Comparison of ENCODE assay signal across 30 mouse cellular contexts in genomic region chr2:152439833-152440232, GRCm38 (mm10). TPM values are rescaled to one million over a fixed set of nuclear protein-coding genes. Genes with fewer than 3 reads are reported as not detected.
"Had no signal": no experiment of that assay in that cellular context is flagged by ENCODE, and none has a peak within 500 bp of the region (broad histone marks: within the 10 kb centered on the region; RNA-seq: fewer than 3 reads in every experiment).

No protein-coding gene starts in this region.

- ATAC-seq: forebrain, embryonic 13.5 days; forebrain, embryonic 14.5 days; forebrain, embryonic 15.5 days; forebrain, embryonic 16.5 days; forebrain, postnatal 0 days had no signal

- H3K9ac ChIP-seq: embryonic facial prominence, embryonic 12.5 days; embryonic facial prominence, embryonic 13.5 days; embryonic facial prominence, embryonic 15.5 days; forebrain, embryonic 12.5 days; forebrain, embryonic 13.5 days; forebrain, embryonic 15.5 days; forebrain, postnatal 0 days had no signal

- H3K36me3 ChIP-seq: embryonic facial prominence, embryonic 10.5 days; embryonic facial prominence, embryonic 12.5 days; embryonic facial prominence, embryonic 13.5 days; embryonic facial prominence, embryonic 15.5 days; forebrain, embryonic 10.5 days; forebrain, embryonic 12.5 days; forebrain, embryonic 15.5 days had no signal

- H3K27me3 ChIP-seq: embryonic facial prominence, embryonic 12.5 days; embryonic facial prominence, embryonic 13.5 days; embryonic facial prominence, embryonic 15.5 days; forebrain, embryonic 12.5 days; forebrain, embryonic 13.5 days; forebrain, embryonic 15.5 days had no signal

- H3K4me3 ChIP-seq: embryonic facial prominence, embryonic 10.5 days; embryonic facial prominence, embryonic 12.5 days; embryonic facial prominence, embryonic 13.5 days; embryonic facial prominence, embryonic 15.5 days; erythroblast, embryonic 14.5 days; forebrain, embryonic 10.5 days; forebrain, embryonic 12.5 days; forebrain, embryonic 13.5 days; forebrain, embryonic 15.5 days; gastrocnemius, adult 2 months; heart, adult 2 months had no signal

- DNase-seq: cerebellum, adult 18-20 months; cerebellum, adult 2 months; cerebellum, adult 8-10 months; cerebellum, adult 9-10 months; cerebellum, adult 9-11 months; embryo, embryonic 11 days; forebrain, postnatal 0 days; gastrocnemius, adult 2 months; gastrocnemius, postnatal 10 days; gastrocnemius, postnatal 14 days; gastrocnemius, postnatal 25 days; gastrocnemius, postnatal 36 days; heart, adult 18-20 months; heart, adult 2 months had no signal

- H3K9me3 ChIP-seq: embryonic facial prominence, embryonic 10.5 days; embryonic facial prominence, embryonic 12.5 days; embryonic facial prominence, embryonic 13.5 days; embryonic facial prominence, embryonic 15.5 days; forebrain, embryonic 10.5 days; forebrain, embryonic 12.5 days; forebrain, embryonic 13.5 days; forebrain, embryonic 15.5 days had no signal

- H3K4me2 ChIP-seq: embryonic facial prominence, embryonic 12.5 days; embryonic facial prominence, embryonic 13.5 days; embryonic facial prominence, embryonic 15.5 days; forebrain, embryonic 12.5 days; forebrain, embryonic 13.5 days; forebrain, embryonic 15.5 days had no signal

- H3K27ac ChIP-seq: embryonic facial prominence, embryonic 10.5 days; embryonic facial prominence, embryonic 12.5 days; embryonic facial prominence, embryonic 13.5 days; embryonic facial prominence, embryonic 15.5 days; forebrain, embryonic 10.5 days; forebrain, embryonic 12.5 days; forebrain, embryonic 13.5 days; forebrain, embryonic 15.5 days; gastrocnemius, adult 2 months; heart, adult 2 months had no signal

RNA-seq across cellular contexts. Expression of gene 6820408C15Rik, which starts 24.4 kb away (rescaled TPM):
- polyA plus RNA-seq: erythroblast, embryonic 14.5 days had no signal

RNA-seq across cellular contexts. Expression of gene Defb23, which starts 24.6 kb away (rescaled TPM):
- polyA plus RNA-seq: cerebellum, adult 2 months; cortical plate, adult 2 months; embryonic facial prominence, embryonic 10.5 days; embryonic facial prominence, embryonic 11.5 days; embryonic facial prominence, embryonic 12.5 days; embryonic facial prominence, embryonic 13.5 days; embryonic facial prominence, embryonic 14.5 days; embryonic facial prominence, embryonic 15.5 days; erythroblast, embryonic 14.5 days; forebrain, embryonic 10.5 days; forebrain, embryonic 11.5 days; forebrain, embryonic 12.5 days; forebrain, embryonic 13.5 days; forebrain, embryonic 14.5 days; forebrain, embryonic 15.5 days; forebrain, embryonic 16.5 days; forebrain, postnatal 0 days; frontal cortex, adult 2 months; heart, adult 2 months had no signal

RNA-seq across cellular contexts. Expression of gene Defb20, which starts 37.0 kb away (rescaled TPM):
- polyA plus RNA-seq: embryonic facial prominence, embryonic 10.5 days; embryonic facial prominence, embryonic 11.5 days; embryonic facial prominence, embryonic 12.5 days; embryonic facial prominence, embryonic 13.5 days; embryonic facial prominence, embryonic 14.5 days; embryonic facial prominence, embryonic 15.5 days; erythroblast, embryonic 14.5 days; forebrain, embryonic 10.5 days; forebrain, embryonic 11.5 days; forebrain, embryonic 12.5 days; forebrain, embryonic 13.5 days; forebrain, embryonic 14.5 days; forebrain, embryonic 15.5 days; forebrain, embryonic 16.5 days; forebrain, postnatal 0 days; heart, adult 2 months had no signal
